Mouse (Mus musculus): ENCODE results near the gene Espnl. TPM values are rescaled to one million over a fixed set of nuclear protein-coding genes. Genes with fewer than 3 reads are reported as not detected.

The Espnl gene
- polyA plus RNA-seq, 1 experiment from 2014 or later, result 0.04 TPM

GRCm38 (mm10) chr1:91350841-91351240 is 29.0 kb downstream of the Espnl start, which contains the start of gene Klhl30:
Klhl30 (plus strand) TSS chr1:91351016.
- Histone ChIP-seq H3K27me3 (ENCODE audit: insufficient read depth, low read length) (peaks cover 10% of the 10 kb centered on the region), H3K9ac (replicated peaks) (no peak within 1 kb of the TSS), H3K27ac (ENCODE audit: low read depth) (no peak within 1 kb of the TSS), H3K4me3 (ENCODE audit: low read depth, low read length) (no peak within 1 kb of the TSS), H3K4me2 (ENCODE audit: low read depth, low read length) (no peak within 1 kb of the TSS), H3K4me1 (ENCODE audit: insufficient read depth) (no peaks in the 10 kb centered on the region), H3K36me3 (replicated peaks; ENCODE audit: insufficient read depth, low read length) (no peaks in the 10 kb centered on the region), H3K9me3 (ENCODE audit: low read length) (no peaks in the 10 kb centered on the region)
- no peak for DNase-seq
- ATAC-seq, result no peak
- WGBS (ENCODE audit: insufficient replicate concordance), result 48% methylated on average over 4 of the region's 4 CpGs
- no peak for TF ChIP-seq EP300 (IDR thresholded peaks at IDR 0.05; ENCODE audit: low read depth)
- no peak for TF ChIP-seq CTCF (IDR thresholded peaks at IDR 0.05; ENCODE audit: low read depth)

- ATAC-seq, result no peak
- H3K4me2 ChIP-seq (ENCODE audit: low read depth, low read length), result no peak overlapping the region
- no peak overlapping the region for H3K9ac ChIP-seq (replicated peaks)
- 57% methylated on average over 3 of the region's 3 CpGs for WGBS (ENCODE audit: insufficient replicate concordance)
- peaks cover 6% of the 10 kb centered on the region for H3K27me3 ChIP-seq (ENCODE audit: insufficient read depth, low read length)
- no peaks in the 10 kb centered on the region for H3K4me1 ChIP-seq (ENCODE audit: insufficient read depth)
- no peaks in the 10 kb centered on the region for H3K9me3 ChIP-seq (ENCODE audit: low read length)
- TF ChIP-seq CTCF (IDR thresholded peaks at IDR 0.05; ENCODE audit: low read depth) (no peak), EP300 (IDR thresholded peaks at IDR 0.05; ENCODE audit: low read depth) (no peak)
- no peaks in the 10 kb centered on the region for H3K36me3 ChIP-seq (replicated peaks; ENCODE audit: insufficient read depth, low read length)
- H3K27ac ChIP-seq (ENCODE audit: low read depth), result no peak overlapping the region
- H3K4me3 ChIP-seq (ENCODE audit: low read depth, low read length), result no peak overlapping the region
- DNase-seq, result no peak
Measured at GRCm38 (mm10) chr1:91351249-91351648, 29.4 kb downstream of the Espnl start.

GRCm38 (mm10) chr1:91352277-91352676 is 30.4 kb downstream of the Espnl start:
- Histone ChIP-seq H3K4me3 (ENCODE audit: low read depth, low read length) (no peak overlapping the region), H3K9me3 (ENCODE audit: low read length) (no peaks in the 10 kb centered on the region), H3K9ac (replicated peaks) (no peak overlapping the region), H3K27me3 (ENCODE audit: insufficient read depth, low read length) (no peaks in the 10 kb centered on the region), H3K27ac (ENCODE audit: low read depth) (no peak overlapping the region), H3K36me3 (replicated peaks; ENCODE audit: insufficient read depth, low read length) (no peaks in the 10 kb centered on the region), H3K4me1 (ENCODE audit: insufficient read depth) (no peaks in the 10 kb centered on the region), H3K4me2 (ENCODE audit: low read depth, low read length) (no peak overlapping the region)
- DNase-seq, result no peak
- TF ChIP-seq CTCF (IDR thresholded peaks at IDR 0.05; ENCODE audit: low read depth) (no peak), EP300 (IDR thresholded peaks at IDR 0.05; ENCODE audit: low read depth) (no peak)
- ATAC-seq, result no peak
- 86% methylated on average over 2 of the region's 2 CpGs for WGBS (ENCODE audit: insufficient replicate concordance)

- DNase-seq (no peak), ATAC-seq (no peak)
- TF ChIP-seq CTCF (IDR thresholded peaks at IDR 0.05; ENCODE audit: low read depth) (no peak), EP300 (IDR thresholded peaks at IDR 0.05; ENCODE audit: low read depth) (no peak)
- H3K36me3 ChIP-seq (replicated peaks; ENCODE audit: insufficient read depth, low read length), result no peaks in the 10 kb centered on the region
- no peak overlapping the region for H3K27ac ChIP-seq (ENCODE audit: low read depth)
- H3K4me3 ChIP-seq (ENCODE audit: low read depth, low read length), result no peak overlapping the region
- H3K9ac ChIP-seq (replicated peaks), result no peak overlapping the region
- H3K27me3 ChIP-seq (ENCODE audit: insufficient read depth, low read length), result no peaks in the 10 kb centered on the region
- 79% methylated on average over 11 of the region's 11 CpGs for WGBS (ENCODE audit: insufficient replicate concordance)
- H3K4me2 ChIP-seq (ENCODE audit: low read depth, low read length), result no peak overlapping the region
- H3K4me1 ChIP-seq (ENCODE audit: insufficient read depth), result no peaks in the 10 kb centered on the region
- no peaks in the 10 kb centered on the region for H3K9me3 ChIP-seq (ENCODE audit: low read length)
Measured at GRCm38 (mm10) chr1:91356105-91356504, 34.2 kb downstream of the Espnl start.

GRCm38 (mm10) chr1:91362113-91362512 is 40.2 kb downstream of the Espnl start:
- H3K4me1 ChIP-seq (ENCODE audit: insufficient read depth), result peaks cover 14% of the 10 kb centered on the region
- 0 out of 2 replicates have a peak, but pooled peaks cover 3% of the 10 kb centered on the region for H3K27me3 ChIP-seq (ENCODE audit: insufficient read depth, low read length)
- ATAC-seq (no peak), DNase-seq (no peak)
- peaks cover 4% of the 10 kb centered on the region for H3K9me3 ChIP-seq (ENCODE audit: low read length)
- no peak overlapping the region for H3K9ac ChIP-seq (replicated peaks)
- no peak overlapping the region for H3K4me2 ChIP-seq (ENCODE audit: low read depth, low read length)
- no peak overlapping the region for H3K4me3 ChIP-seq (ENCODE audit: low read depth, low read length)
- WGBS (ENCODE audit: insufficient replicate concordance), result 72% methylated on average over 5 of the region's 5 CpGs
- H3K36me3 ChIP-seq (replicated peaks; ENCODE audit: insufficient read depth, low read length), result no peaks in the 10 kb centered on the region
- TF ChIP-seq EP300 (IDR thresholded peaks at IDR 0.05; ENCODE audit: low read depth), result no peak
- no peak for TF ChIP-seq CTCF (IDR thresholded peaks at IDR 0.05; ENCODE audit: low read depth)
- H3K27ac ChIP-seq (ENCODE audit: low read depth), result no peak overlapping the region

GRCm38 (mm10) chr1:91364822-91365644 is 43.2 kb downstream of the Espnl start:
- Histone ChIP-seq H3K4me2 (ENCODE audit: low read depth, low read length) (no peak overlapping the region), H3K27me3 (ENCODE audit: insufficient read depth, low read length) (0 out of 2 replicates have a peak, but pooled peaks cover 3% of the 10 kb centered on the region), H3K36me3 (replicated peaks; ENCODE audit: insufficient read depth, low read length) (no peaks in the 10 kb centered on the region), H3K4me3 (ENCODE audit: low read depth, low read length) (no peak overlapping the region), H3K9me3 (ENCODE audit: low read length) (peaks cover 4% of the 10 kb centered on the region), H3K4me1 (ENCODE audit: insufficient read depth) (peaks cover 15% of the 10 kb centered on the region), H3K9ac (replicated peaks) (no peak overlapping the region), H3K27ac (ENCODE audit: low read depth) (no peak overlapping the region)
- TF ChIP-seq EP300 (IDR thresholded peaks at IDR 0.05; ENCODE audit: low read depth) (no peak), CTCF (IDR thresholded peaks at IDR 0.05; ENCODE audit: low read depth) (no peak)
- WGBS (ENCODE audit: insufficient replicate concordance), result 89% methylated on average over 16 of the region's 16 CpGs
- DNase-seq, result no peak
- ATAC-seq, result no peak
